Mouse (Mus musculus) G1E-ER4 (cell line): ENCODE measurements around the gene 4930544G11Rik. TPM values are rescaled to one million over a fixed set of nuclear protein-coding genes. Genes with fewer than 3 reads are reported as not detected.

Experiments used
- GATA1 ChIP-seq: IDR thresholded peaks from one replicate; pipeline ENCODE4 v1.8.0; 2012; ENCODE audit warnings: low read length, inconsistent platforms
- polyA plus RNA-seq: library from polyadenylated mRNA; stranded (reverse); fragments of >175 nt; gene quantifications from 2 replicates; pipeline ENCODE4 v1.2.3, GENCODE M21; 2012

The 4930544G11Rik gene
- not detected in 2 replicates for polyA plus RNA-seq

- TF ChIP-seq GATA1, result no peak
Observed at GRCm38 (mm10) chr6:65952309-65952708, at the start of gene 4930544G11Rik. TSS of gene 4930544G11Rik (plus strand) at chr6:65952609.

GRCm38 (mm10) chr6:65906657-65907182 is 45.7 kb upstream of the 4930544G11Rik start:
- TF ChIP-seq GATA1, result no peak

GRCm38 (mm10) chr6:65915421-65915820 is 37.0 kb upstream of the 4930544G11Rik start:
- no peak for TF ChIP-seq GATA1

GRCm38 (mm10) chr6:65921703-65922102 is 30.7 kb upstream of the 4930544G11Rik start:
- no peak for TF ChIP-seq GATA1

GRCm38 (mm10) chr6:65923501-65924084 is 28.8 kb upstream of the 4930544G11Rik start:
- no peak for TF ChIP-seq GATA1

GRCm38 (mm10) chr6:65925737-65926333 is 26.6 kb upstream of the 4930544G11Rik start:
- no peak for TF ChIP-seq GATA1

- TF ChIP-seq GATA1, result no peak
Observed at GRCm38 (mm10) chr6:65930523-65930922, 21.9 kb upstream of the 4930544G11Rik start.

- no peak for TF ChIP-seq GATA1
Observed at GRCm38 (mm10) chr6:65932776-65933175, 19.6 kb upstream of the 4930544G11Rik start.

- no peak for TF ChIP-seq GATA1
Observed at GRCm38 (mm10) chr6:65933177-65933576, 19.2 kb upstream of the 4930544G11Rik start.

- no peak for TF ChIP-seq GATA1
Observed at GRCm38 (mm10) chr6:65935566-65936281, 16.7 kb upstream of the 4930544G11Rik start.

GRCm38 (mm10) chr6:65950492-65950891 is 1.9 kb upstream of the 4930544G11Rik start:
- TF ChIP-seq GATA1, result no peak

- no peak for TF ChIP-seq GATA1
Observed at GRCm38 (mm10) chr6:65969386-65970111, 17.1 kb downstream of the 4930544G11Rik start.

GRCm38 (mm10) chr6:65970410-65970809 is 18.0 kb downstream of the 4930544G11Rik start:
- TF ChIP-seq GATA1, result no peak

GRCm38 (mm10) chr6:65992081-65992480 is 39.7 kb downstream of the 4930544G11Rik start:
- TF ChIP-seq GATA1, result no peak

GRCm38 (mm10) chr6:65998343-65998742 is 45.9 kb downstream of the 4930544G11Rik start:
- TF ChIP-seq GATA1, result no peak

Other genes starting within 250 kb of the 4930544G11Rik start
- gene Prdm5, start 173.6 kb upstream of the 4930544G11Rik start, polyA plus RNA-seq, result not detected in 2 replicates